In the genomic region with DNA sequence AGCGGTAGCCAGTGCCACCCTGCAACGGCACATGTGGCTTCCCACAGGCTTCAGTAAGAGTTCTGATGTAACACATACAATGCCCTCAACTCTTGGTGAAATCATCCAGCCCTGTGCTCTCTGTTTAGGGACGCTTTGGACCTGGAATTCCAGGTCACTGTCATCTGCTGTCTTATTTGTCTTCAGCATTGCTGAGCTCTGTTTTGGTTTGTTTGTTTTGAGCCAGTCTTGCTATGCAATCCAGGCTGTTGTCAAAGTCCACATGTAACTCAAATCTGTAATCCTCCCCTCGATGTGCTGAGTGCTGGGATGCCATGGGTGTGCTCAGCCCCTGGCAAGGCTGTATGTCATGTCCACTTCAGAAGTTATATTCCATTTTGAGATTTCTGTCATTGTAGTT, we compare ENCODE assay signal across 24 mouse cellular contexts.
DNase-seq lines count a peak whose midpoint lies in the region; ATAC-seq lines count a peak whose summit lies in the region.
"Had no signal": no experiment of that assay in that cellular context is flagged by ENCODE, and none has a peak within 500 bp of the region (broad histone marks: within the 10 kb centered on the region; RNA-seq: fewer than 3 reads in every experiment).

No protein-coding gene starts in this region.

- ATAC-seq in heart, embryonic 11.5 days (replicated peaks; ENCODE audit: insufficient number of reproducible peaks, low FRiP score, low TSS enrichment): no peak
- ATAC-seq in liver, embryonic 13.5 days (ENCODE audit: low read depth): peak; percentile 29; the same call in 1 of the 2 replicates
- no peak for ATAC-seq in liver, embryonic 11.5 days (replicated peaks; ENCODE audit: low FRiP score)
- ATAC-seq in liver, embryonic 16.5 days (ENCODE audit: low read depth): peak; percentile 65
- ATAC-seq: activated CD4-positive, CD25-positive, alpha-beta regulatory T cell, adult 4 months; CD4-positive, CD25-positive, alpha-beta regulatory T cell, adult 4 months; forebrain, embryonic 13.5 days; Patski had no signal

- no peaks in the 10 kb centered on the region for H3K27me3 ChIP-seq in heart, embryonic 10.5 days (ENCODE audit: insufficient read depth, poor library complexity, severe bottlenecking)
- H3K27me3 ChIP-seq in heart, embryonic 11.5 days (ENCODE audit: control insufficient read depth, insufficient read depth, low read length): no peaks in the 10 kb centered on the region
- no peaks in the 10 kb centered on the region for H3K27me3 ChIP-seq in liver, embryonic 13.5 days
- H3K27me3 ChIP-seq in liver, embryonic 11.5 days (replicated peaks; ENCODE audit: control insufficient read depth, insufficient read depth, low read length): no peaks in the 10 kb centered on the region
- no peaks in the 10 kb centered on the region for H3K27me3 ChIP-seq in liver, embryonic 16.5 days (ENCODE audit: control insufficient read depth, insufficient read depth, low read depth, low read length)
- H3K27me3 ChIP-seq: CH12.LX; embryonic facial prominence, embryonic 12.5 days; forebrain, embryonic 13.5 days; Patski had no signal

- no peaks in the 10 kb centered on the region for H3K9me3 ChIP-seq in heart, embryonic 10.5 days
- H3K9me3 ChIP-seq in heart, embryonic 11.5 days (replicated peaks; ENCODE audit: control insufficient read depth, low read length): no peaks in the 10 kb centered on the region
- no peaks in the 10 kb centered on the region for H3K9me3 ChIP-seq in liver, embryonic 13.5 days (replicated peaks)
- H3K9me3 ChIP-seq in liver, embryonic 11.5 days (ENCODE audit: control insufficient read depth, low read length): no peaks in the 10 kb centered on the region
- H3K9me3 ChIP-seq in liver, embryonic 16.5 days (replicated peaks; ENCODE audit: control insufficient read depth, low read length): no peaks in the 10 kb centered on the region
- H3K9me3 ChIP-seq: embryonic facial prominence, embryonic 12.5 days; forebrain, embryonic 13.5 days; G1E had no signal

- 92% methylated on average over 4 of the region's 4 CpGs for WGBS in heart, embryonic 10.5 days
- WGBS in heart, embryonic 11.5 days (ENCODE audit: insufficient replicate concordance): 95% methylated on average over 4 of the region's 4 CpGs
- 83% methylated on average over 4 of the region's 4 CpGs for WGBS in liver, embryonic 13.5 days (ENCODE audit: insufficient replicate concordance)
- 91% methylated on average over 4 of the region's 4 CpGs for WGBS in liver, embryonic 11.5 days
- WGBS in liver, embryonic 16.5 days (ENCODE audit: insufficient replicate concordance): 79% methylated on average over 4 of the region's 4 CpGs

- DNase-seq in heart, embryonic 10.5 days (ENCODE audit: low spot score): peak; percentile 11
- no peak for DNase-seq in liver, embryonic 13.5 days
- no peak for DNase-seq in liver, embryonic 11.5 days (ENCODE audit: low spot score)
- DNase-seq in yolk sac, embryonic 10.5 days (ENCODE audit: low spot score): peak; percentile 43
- no peak for DNase-seq in layer of hippocampus, adult 9-11 months
- DNase-seq: adrenal gland, adult 8-10 months; adrenal gland, postnatal 14 days; adrenal gland, postnatal 36 days; B cell, adult 2 months; cerebellum, adult 11-12 months; cerebellum, adult 2 months; cerebellum, adult 9-10 months; cerebellum, postnatal 10 days; cerebellum, postnatal 25 days had no signal

- H3K27ac ChIP-seq in heart, embryonic 10.5 days: no peak overlapping the region
- no peak overlapping the region for H3K27ac ChIP-seq in heart, embryonic 11.5 days (ENCODE audit: low read depth, low read length)
- H3K27ac ChIP-seq in liver, embryonic 13.5 days: no peak overlapping the region
- H3K27ac ChIP-seq in liver, embryonic 11.5 days (ENCODE audit: low read depth, low read length): no peak overlapping the region
- H3K27ac ChIP-seq in liver, embryonic 16.5 days (ENCODE audit: low read length): no peak overlapping the region
- H3K27ac ChIP-seq: embryonic facial prominence, embryonic 10.5 days; embryonic facial prominence, embryonic 12.5 days; forebrain, embryonic 13.5 days had no signal

- H3K36me3 ChIP-seq in heart, embryonic 10.5 days: peaks cover 34% of the 10 kb centered on the region
- H3K36me3 ChIP-seq in heart, embryonic 11.5 days (ENCODE audit: control insufficient read depth, insufficient read depth, low read length): peaks cover 3% of the 10 kb centered on the region; the same call in 1 of the 2 replicates
- peaks cover 74% of the 10 kb centered on the region for H3K36me3 ChIP-seq in liver, embryonic 13.5 days
- peaks cover 16% of the 10 kb centered on the region for H3K36me3 ChIP-seq in liver, embryonic 11.5 days (ENCODE audit: control insufficient read depth, insufficient read depth, low read length)
- peaks cover 17% of the 10 kb centered on the region for H3K36me3 ChIP-seq in liver, embryonic 16.5 days (ENCODE audit: control insufficient read depth, insufficient read depth)

- H3K4me1 ChIP-seq in heart, embryonic 10.5 days: no peaks in the 10 kb centered on the region
- no peaks in the 10 kb centered on the region for H3K4me1 ChIP-seq in heart, embryonic 11.5 days (ENCODE audit: control insufficient read depth, insufficient read depth, low read length)
- H3K4me1 ChIP-seq in liver, embryonic 13.5 days (replicated peaks): no peaks in the 10 kb centered on the region
- H3K4me1 ChIP-seq in liver, embryonic 11.5 days (replicated peaks; ENCODE audit: control insufficient read depth, insufficient read depth, low read length): no peaks in the 10 kb centered on the region
- no peaks in the 10 kb centered on the region for H3K4me1 ChIP-seq in liver, embryonic 16.5 days (ENCODE audit: control insufficient read depth, low read depth, low read length)
- H3K4me1 ChIP-seq: embryonic facial prominence, embryonic 10.5 days; embryonic facial prominence, embryonic 12.5 days had no signal

- H3K4me2 ChIP-seq in heart, embryonic 11.5 days: no peak overlapping the region
- H3K4me2 ChIP-seq in liver, embryonic 13.5 days: no peak overlapping the region
- no peak overlapping the region for H3K4me2 ChIP-seq in liver, embryonic 11.5 days
- H3K4me2 ChIP-seq in liver, embryonic 16.5 days (ENCODE audit: low read depth, low read length): no peak overlapping the region
- H3K4me2 ChIP-seq: embryonic facial prominence, embryonic 12.5 days; forebrain, embryonic 13.5 days had no signal

- no peak overlapping the region for H3K9ac ChIP-seq in heart, embryonic 11.5 days (ENCODE audit: low read depth, low read length)
- H3K9ac ChIP-seq in liver, embryonic 13.5 days: no peak overlapping the region
- no peak overlapping the region for H3K9ac ChIP-seq in liver, embryonic 11.5 days (ENCODE audit: low read depth, low read length)
- no peak overlapping the region for H3K9ac ChIP-seq in liver, embryonic 16.5 days (ENCODE audit: low read depth, low read length)
- H3K9ac ChIP-seq: embryonic facial prominence, embryonic 12.5 days; forebrain, embryonic 13.5 days had no signal

- H3K4me3 ChIP-seq in heart, embryonic 10.5 days: no peak overlapping the region
- no peak overlapping the region for H3K4me3 ChIP-seq in heart, embryonic 11.5 days (ENCODE audit: low read depth, low read length)
- no peak overlapping the region for H3K4me3 ChIP-seq in liver, embryonic 13.5 days (replicated peaks)
- no peak overlapping the region for H3K4me3 ChIP-seq in liver, embryonic 11.5 days (ENCODE audit: low read depth, low read length)
- H3K4me3 ChIP-seq in liver, embryonic 16.5 days (ENCODE audit: low read depth, low read length): no peak overlapping the region
- H3K4me3 ChIP-seq: embryonic facial prominence, embryonic 10.5 days; embryonic facial prominence, embryonic 12.5 days; forebrain, embryonic 13.5 days had no signal

Comparison
In these comparisons a context has a peak if more than half of its experiments do, and no peak if none do; other contexts are left out.
1. ATAC-seq: peak in liver, embryonic 13.5 days (single experiment) and liver, embryonic 16.5 days (single experiment); none in heart, embryonic 11.5 days (single experiment) and liver, embryonic 11.5 days (single experiment).
2. DNase-seq: peak in heart, embryonic 10.5 days (single experiment) and yolk sac, embryonic 10.5 days (single experiment); none in liver, embryonic 13.5 days (single experiment), liver, embryonic 11.5 days (single experiment) and layer of hippocampus, adult 9-11 months (single experiment).